Mouse (Mus musculus) lung, postnatal 36 days (tissue): ENCODE data around the gene Col9a1.

Experiments
- DNase-seq: peaks from one replicate; pipeline ENCODE4 v3.0.0; 2022; ENCODE audit warnings: mixed read lengths

The Col9a1 gene

GRCm38 (mm10) chr1:24222981-24223612 is 45.7 kb downstream of the Col9a1 start:
- DNase-seq: no peak

- DNase-seq: no peak
These were observed 48.6 kb downstream of the Col9a1 start for GRCm38 (mm10) chr1:24225825-24226526.

- DNase-seq: no peak
These were observed 49.7 kb downstream of the Col9a1 start for GRCm38 (mm10) chr1:24226941-24227711.

- no peak for DNase-seq
These were observed 52.1 kb downstream of the Col9a1 start for GRCm38 (mm10) chr1:24229552-24229951.

- no peak for DNase-seq
These were observed 53.0 kb downstream of the Col9a1 start for GRCm38 (mm10) chr1:24230428-24230827.

GRCm38 (mm10) chr1:24231504-24232270 is 54.3 kb downstream of the Col9a1 start:
- DNase-seq: no peak

- DNase-seq: no peak
These were observed 58.9 kb downstream of the Col9a1 start for GRCm38 (mm10) chr1:24236330-24236729.

GRCm38 (mm10) chr1:24240039-24240691 is 62.8 kb downstream of the Col9a1 start:
- DNase-seq: no peak

- DNase-seq: no peak
These were observed 67.5 kb downstream of the Col9a1 start for GRCm38 (mm10) chr1:24244931-24245330.

GRCm38 (mm10) chr1:24245700-24246375 is 68.4 kb downstream of the Col9a1 start:
- no peak for DNase-seq

GRCm38 (mm10) chr1:24248294-24249104 is 71.1 kb downstream of the Col9a1 start:
- no peak for DNase-seq

- peak; percentile 51 for DNase-seq
These were observed 71.8 kb downstream of the Col9a1 start for GRCm38 (mm10) chr1:24249105-24249664.

GRCm38 (mm10) chr1:24257961-24258360 is 80.6 kb downstream of the Col9a1 start:
- no peak for DNase-seq

- no peak for DNase-seq
These were observed 82.0 kb downstream of the Col9a1 start for GRCm38 (mm10) chr1:24259419-24259818.

- no peak for DNase-seq
These were observed 83.8 kb downstream of the Col9a1 start for GRCm38 (mm10) chr1:24261181-24261580.

GRCm38 (mm10) chr1:24267022-24267421 is 89.6 kb downstream of the Col9a1 start:
- DNase-seq: no peak

- DNase-seq: no peak
These were observed 109.0 kb downstream of the Col9a1 start for GRCm38 (mm10) chr1:24286360-24286759.

- DNase-seq: no peak
These were observed 115.1 kb downstream of the Col9a1 start for GRCm38 (mm10) chr1:24292515-24292914.

GRCm38 (mm10) chr1:24294979-24295942 is 117.9 kb downstream of the Col9a1 start:
- DNase-seq: no peak
